Mouse (Mus musculus) liver, embryonic 16.5 days (tissue): ENCODE data around the gene Kctd11. TPM values are rescaled to one million over a fixed set of nuclear protein-coding genes. Genes with fewer than 3 reads are reported as not detected.
"Not testable (repeated sequence)": the region's sequence is repeated elsewhere in the genome, so short reads cannot be mapped to it uniquely, and the experiment has no call there.

ENCODE experiments used
- ATAC-seq: fragments of 200-750 bp; cut with Nextera tagmentation; 2 replicates; pipeline ENCODE4 v1.8.0; 2017; ENCODE audit warnings: low read depth, mild to moderate bottlenecking, moderate number of reproducible peaks, moderate library complexity
- H3K27ac ChIP-seq: fragments of 300-500 bp; sonication (generic); 2 replicates; pipeline ENCODE4 v1.5.1; 2014; ENCODE audit warnings: mild to moderate bottlenecking, low read length
- H3K27me3 ChIP-seq: fragments of 300-500 bp; sonication (generic); 2 replicates; pipeline ENCODE4 v1.6.1; 2014; ENCODE audit warnings: low read depth, low read length, mixed read lengths; ENCODE audit not compliant: control insufficient read depth, insufficient read depth
- H3K36me3 ChIP-seq: fragments of 300-500 bp; sonication (generic); 2 replicates; pipeline ENCODE4 v1.6.1; 2014; ENCODE audit warnings: mild to moderate bottlenecking; ENCODE audit not compliant: control insufficient read depth, insufficient read depth
- H3K4me1 ChIP-seq: fragments of 300-500 bp; sonication (generic); 2 replicates; pipeline ENCODE4 v1.6.1; 2014; ENCODE audit warnings: low read depth, low read length, mixed read lengths; ENCODE audit not compliant: control insufficient read depth
- H3K4me2 ChIP-seq: fragments of 300-500 bp; sonication (generic); 2 replicates; pipeline ENCODE4 v1.6.1; 2014; ENCODE audit warnings: low read depth, low read length, mixed read lengths
- H3K4me3 ChIP-seq: fragments of 300-500 bp; sonication (generic); 2 replicates; pipeline ENCODE4 v1.5.1; 2014; ENCODE audit warnings: low read depth, mild to moderate bottlenecking, low read length
- H3K9ac ChIP-seq: fragments of 300-500 bp; sonication (generic); 2 replicates; pipeline ENCODE4 v1.6.1; 2014; ENCODE audit warnings: low read depth, low read length
- H3K9me3 ChIP-seq: fragments of 300-500 bp; sonication (generic); replicated peaks from 2 replicates; pipeline ENCODE4 v1.6.1; 2016; ENCODE audit warnings: low read length; ENCODE audit not compliant: control insufficient read depth
- WGBS: fragments of 180-500 bp; shearing (Covaris S2); extraction: QIAGEN DNeasy Blood & Tissue Kit; methylation state at CpG from one replicate; pipeline ENCODE4 v1.1.7; 2014; ENCODE audit not compliant: insufficient replicate concordance; 5-methylcytosine and 5-hydroxymethylcytosine counted together
- polyA plus RNA-seq: library from polyadenylated mRNA; unstranded; fragments of >200 nt; fragmentation: Nextera tagmentation; extraction: Ambion mirVana; gene quantifications from 2 replicates; pipeline ENCODE4 v1.2.1, GENCODE M21; 2015

Kctd11 gene
- polyA plus RNA-seq, 1 experiment from 2014 or later: 1.4 TPM

- peaks cover 34% of the 10 kb centered on the region for H3K4me1 ChIP-seq
These were observed 15.6 kb downstream of the Kctd11 start for GRCm38 (mm10) chr11:69865561-69865960.

GRCm38 (mm10) chr11:69864138-69864860, 16.9 kb downstream of the Kctd11 start:
- peak; percentile 57 for ATAC-seq
- H3K27me3 ChIP-seq: no peaks in the 10 kb centered on the region
- H3K4me2 ChIP-seq: peak overlapping the region; percentile 36
- WGBS: 25% methylated on average over 8 of the region's 8 CpGs
- peak overlapping the region; percentile 68 for H3K27ac ChIP-seq
- no peak overlapping the region for H3K4me3 ChIP-seq
- H3K36me3 ChIP-seq: no peaks in the 10 kb centered on the region
- H3K9me3 ChIP-seq: no peaks in the 10 kb centered on the region
- H3K4me1 ChIP-seq: peaks cover 34% of the 10 kb centered on the region
- H3K9ac ChIP-seq: 0 out of 2 replicates have a peak overlapping the region, but pooled peaks have one; percentile 38

More at GRCm38 (mm10) chr11:69865561-69865960, 15.6 kb downstream of the Kctd11 start:
- H3K9ac ChIP-seq: no peak overlapping the region
- no peaks in the 10 kb centered on the region for H3K9me3 ChIP-seq
- H3K27ac ChIP-seq: peak overlapping the region; percentile 51; the same call in 1 of the 2 replicates
- no peak overlapping the region for H3K4me2 ChIP-seq
- ATAC-seq: no peak
- no peaks in the 10 kb centered on the region for H3K36me3 ChIP-seq
- WGBS: 86% methylated on average over 9 of the region's 9 CpGs
- no peak overlapping the region for H3K4me3 ChIP-seq
- H3K27me3 ChIP-seq: no peaks in the 10 kb centered on the region

- ATAC-seq: peak; percentile 58
These were observed 17.5 kb downstream of the Kctd11 start for GRCm38 (mm10) chr11:69863729-69864128.

GRCm38 (mm10) chr11:69858113-69858998, 22.9 kb downstream of the Kctd11 start, which contains the start of gene Tnk1:
Gene Tnk1, minus strand, starts transcription at chr11:69858730.
- H3K36me3 ChIP-seq: no peaks in the 10 kb centered on the region
- H3K4me1 ChIP-seq: peaks cover 28% of the 10 kb centered on the region
- H3K4me3 ChIP-seq: no peak within 1 kb of the TSS
- H3K9me3 ChIP-seq: no peaks in the 10 kb centered on the region
- H3K4me2 ChIP-seq: no peak within 1 kb of the TSS; the same call in 1 of the 2 replicates
- peaks cover 10% of the 10 kb centered on the region for H3K27me3 ChIP-seq
- H3K27ac ChIP-seq: no peak within 1 kb of the TSS
- no peak within 1 kb of the TSS for H3K9ac ChIP-seq
- 40% methylated on average over 30 of the region's 30 CpGs for WGBS
- no peak for ATAC-seq

More at GRCm38 (mm10) chr11:69863729-69864128, 17.5 kb downstream of the Kctd11 start:
- not testable (repeated sequence) for H3K9me3 ChIP-seq, H3K36me3 ChIP-seq, H3K9ac ChIP-seq, H3K4me3 ChIP-seq, H3K27me3 ChIP-seq
- peak overlapping the region; percentile 68; the same call in 1 of the 2 replicates for H3K27ac ChIP-seq
- 71% methylated on average over 3 of the region's 3 CpGs for WGBS
- peaks cover 34% of the 10 kb centered on the region for H3K4me1 ChIP-seq
- H3K4me2 ChIP-seq: peak overlapping the region; percentile 36

- ATAC-seq: 0 out of 2 replicates have a peak, but pooled peaks have one; percentile 14
- Histone ChIP-seq H3K4me3 (no peak overlapping the region), H3K4me2 (peak overlapping the region; percentile 41), H3K27me3 (peaks cover 10% of the 10 kb centered on the region), H3K9ac (peak overlapping the region; percentile 46), H3K27ac (peak overlapping the region; percentile 93), H3K4me1 (peaks cover 55% of the 10 kb centered on the region), H3K9me3 (no peaks in the 10 kb centered on the region), H3K36me3 (peaks cover 14% of the 10 kb centered on the region)
- 19% methylated on average over 16 of the region's 16 CpGs for WGBS
These were observed 25.9 kb downstream of the Kctd11 start for GRCm38 (mm10) chr11:69855347-69855746.

- 57% methylated on average over 10 of the region's 10 CpGs for WGBS
- peak overlapping the region; percentile 6; the same call in 1 of the 2 replicates for H3K4me3 ChIP-seq
- H3K4me2 ChIP-seq: peak overlapping the region; percentile 41
- H3K27ac ChIP-seq: peak overlapping the region; percentile 93
- peaks cover 20% of the 10 kb centered on the region for H3K36me3 ChIP-seq
- no peaks in the 10 kb centered on the region for H3K9me3 ChIP-seq
- H3K4me1 ChIP-seq: peaks cover 60% of the 10 kb centered on the region
- H3K27me3 ChIP-seq: peaks cover 10% of the 10 kb centered on the region
- ATAC-seq: no peak
- peak overlapping the region; percentile 46 for H3K9ac ChIP-seq
These were observed 26.5 kb downstream of the Kctd11 start for GRCm38 (mm10) chr11:69854680-69855079.

- H3K9ac ChIP-seq: peak overlapping the region; percentile 64
These were observed 27.2 kb downstream of the Kctd11 start for GRCm38 (mm10) chr11:69853994-69854393.

GRCm38 (mm10) chr11:69850754-69851153, 30.5 kb downstream of the Kctd11 start:
- no peak for ATAC-seq
- peaks cover 22% of the 10 kb centered on the region for H3K36me3 ChIP-seq
- no peak overlapping the region for H3K9ac ChIP-seq
- H3K9me3 ChIP-seq: no peaks in the 10 kb centered on the region
- H3K27ac ChIP-seq: peak overlapping the region; percentile 62
- no peak overlapping the region for H3K4me3 ChIP-seq
- no peaks in the 10 kb centered on the region for H3K27me3 ChIP-seq
- 0 out of 2 replicates have a peak overlapping the region, but pooled peaks have one; percentile 2 for H3K4me2 ChIP-seq
- H3K4me1 ChIP-seq: peaks cover 81% of the 10 kb centered on the region
- WGBS: 37% methylated on average over 8 of the region's 8 CpGs

More at GRCm38 (mm10) chr11:69853994-69854393, 27.2 kb downstream of the Kctd11 start:
- 21% methylated on average over 7 of the region's 7 CpGs for WGBS
- H3K4me1 ChIP-seq: peaks cover 62% of the 10 kb centered on the region
- H3K27me3 ChIP-seq: peaks cover 9% of the 10 kb centered on the region
- peak; percentile 93 for ATAC-seq
- peak overlapping the region; percentile 93 for H3K27ac ChIP-seq
- H3K9me3 ChIP-seq: no peaks in the 10 kb centered on the region
- H3K4me3 ChIP-seq: peak overlapping the region; percentile 47
- H3K36me3 ChIP-seq: peaks cover 22% of the 10 kb centered on the region
- peak overlapping the region; percentile 77 for H3K4me2 ChIP-seq
